Mouse (Mus musculus) gastrocnemius, adult 8-10 months (tissue): ENCODE results near the gene Mzt1. TPM values are rescaled to one million over a fixed set of nuclear protein-coding genes. Genes with fewer than 3 reads are reported as not detected.

ENCODE experiments used
- DNase-seq, 2 experiments: peaks; one replicate each; pipeline ENCODE4 v3.0.0; 2022; ENCODE audit warnings: low spot score in 2 of 2
- total RNA-seq, 4 experiments: library from RNA; stranded (reverse); gene quantifications; 2 replicates each; pipeline ENCODE4 v1.2.4; 2022

The Mzt1 gene
- total RNA-seq, 4 experiments from 2014 or later: 38.3 to 48.0 (median 38.5) TPM

DNA sequence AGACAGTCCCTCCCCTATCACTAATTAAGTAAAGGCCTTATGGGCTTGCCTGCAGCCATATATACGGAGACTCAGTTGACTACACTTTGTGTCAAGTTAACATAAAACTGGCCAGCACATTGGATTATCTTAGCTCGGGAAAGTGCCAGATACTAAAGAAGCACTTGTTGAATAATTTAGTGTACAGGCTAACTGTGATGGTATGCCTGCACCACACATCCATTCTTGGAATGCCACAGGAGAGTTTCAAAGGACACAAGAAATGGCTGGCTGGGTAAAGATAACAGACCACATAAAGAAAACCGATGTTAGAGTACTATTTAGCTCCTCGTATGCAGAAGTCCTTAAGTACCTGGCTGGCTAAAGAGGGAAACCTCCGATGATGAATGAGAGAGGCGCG, 27.2 kb downstream of the Mzt1 start:
- DNase-seq: no peak

GRCm38 (mm10) chr14:99010920-99011313, 35.0 kb downstream of the Mzt1 start:
- no peak for DNase-seq

GRCm38 (mm10) chr14:99010224-99010919, 35.6 kb downstream of the Mzt1 start:
- DNase-seq: no peak

DNA sequence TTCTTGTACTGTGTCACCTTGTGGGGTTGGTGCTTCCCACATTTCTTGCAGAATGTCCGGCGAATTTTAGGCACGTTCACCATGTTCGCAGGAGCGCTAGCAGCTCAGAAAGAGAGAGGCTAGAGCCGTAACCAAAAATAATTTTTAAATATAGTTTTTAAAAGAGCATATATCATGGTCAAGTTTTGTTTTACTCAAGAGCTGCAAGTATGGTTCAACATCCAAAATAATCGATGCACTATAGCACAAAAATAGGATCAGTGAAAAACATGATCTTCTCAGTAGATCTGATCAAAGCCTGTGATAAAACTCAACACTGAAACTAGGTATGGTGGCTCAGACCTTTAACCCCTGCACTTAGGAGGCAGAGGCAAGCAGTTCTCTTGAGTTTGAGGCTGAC, 51.7 kb downstream of the Mzt1 start, which contains the start of gene Rpl36a-ps1:
TSS of gene Rpl36a-ps1 (minus strand) at position 101 of the 400 bp plus-strand sequence.
- no peak for DNase-seq

DNA sequence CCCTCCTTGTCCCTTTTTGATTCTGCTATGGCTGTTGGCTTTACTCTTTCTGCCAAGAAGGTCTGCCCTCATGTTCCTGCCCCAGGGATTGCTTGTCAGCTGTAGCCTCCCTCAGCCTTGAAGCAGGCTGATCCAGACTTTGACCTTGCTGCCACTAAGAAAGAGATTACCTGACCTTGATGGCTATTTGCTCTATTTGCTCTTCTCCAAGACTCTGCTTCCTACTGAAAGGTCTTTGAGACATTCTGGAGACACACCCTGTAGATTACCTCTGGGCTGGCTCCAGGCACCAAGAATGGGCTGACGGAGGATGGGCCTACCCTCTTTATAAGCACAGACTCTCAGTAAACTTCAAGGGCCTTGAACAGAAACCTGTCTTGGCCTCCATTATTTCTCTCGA, 53.5 kb downstream of the Mzt1 start:
- no peak for DNase-seq

DNA sequence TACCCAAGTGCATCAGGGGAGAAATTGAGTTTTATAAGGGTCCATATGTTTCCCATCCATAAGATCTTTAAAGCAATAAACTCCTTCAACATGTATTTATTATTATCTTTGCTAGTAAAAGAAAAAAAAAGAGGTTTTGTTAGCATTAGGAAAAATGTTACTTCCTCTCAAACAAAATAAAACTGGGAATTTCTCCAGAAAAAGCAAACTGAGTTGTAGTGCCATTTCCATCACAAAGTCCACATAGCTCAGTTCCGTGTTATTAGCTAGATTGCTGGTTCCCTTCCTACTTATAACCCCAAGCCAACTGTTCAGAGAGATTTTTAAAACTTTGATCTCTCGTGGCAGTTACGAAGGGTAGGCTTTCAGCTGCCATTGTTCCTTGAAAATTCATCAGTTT, 55.3 kb downstream of the Mzt1 start:
- no peak for DNase-seq

DNA sequence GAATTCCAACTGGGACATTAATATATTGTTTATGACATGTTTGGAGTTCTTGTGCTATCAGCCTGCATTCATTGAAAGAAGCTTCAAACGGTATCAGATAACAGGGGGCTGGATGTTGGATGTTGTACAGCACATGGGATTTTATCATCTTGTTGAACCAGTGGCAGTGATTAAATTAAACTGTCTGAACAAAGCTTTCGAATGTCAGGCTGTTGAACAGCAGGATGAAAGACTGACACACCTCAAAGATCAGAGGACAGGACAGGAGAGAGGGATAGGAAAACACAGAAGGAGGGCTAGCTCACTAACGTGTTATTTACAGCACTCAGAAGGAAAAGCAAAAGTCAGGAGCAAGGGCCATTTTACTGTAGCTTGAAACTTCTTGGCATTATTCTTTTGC, 56.1 kb downstream of the Mzt1 start:
- no peak for DNase-seq

Other genes with a start within 250 kb of the Mzt1 start
- not detected for gene Rpl36a-ps1, start 51.8 kb downstream of the Mzt1 start, total RNA-seq
- 1 to 10 TPM in 1 of 4 experiments, under 1 TPM in 3; 0.51 to 1.0 (median 0.73) TPM for gene Bora, start 88 bp upstream of the Mzt1 start, total RNA-seq
- gene Pibf1, start 53.3 kb upstream of the Mzt1 start, total RNA-seq: 1 to 10 TPM; 4.8 to 8.4 (median 7.7) TPM
- gene Dis3, start 53.6 kb upstream of the Mzt1 start, total RNA-seq: 1 to 10 TPM; 7.9 to 9.2 (median 8.5) TPM